Mouse (Mus musculus): ENCODE results near the gene Sohlh1. TPM values are rescaled to one million over a fixed set of nuclear protein-coding genes. Genes with fewer than 3 reads are reported as not detected.

Gene Sohlh1
- polyA plus RNA-seq, 1 experiment: 0.18 TPM

GRCm38 (mm10) chr2:25878516-25878915 lies 31.5 kb upstream of the Sohlh1 start:
- H3K4me1 ChIP-seq (replicated peaks; ENCODE audit: control insufficient read depth, insufficient read depth, low read length): no peaks in the 10 kb centered on the region
- WGBS: 92% methylated on average over 2 of the region's 2 CpGs
- TF ChIP-seq POLR2A (IDR thresholded peaks at IDR 0.05; ENCODE audit: control insufficient read depth, extremely low read depth, insufficient read depth, low read length, poor library complexity): no peak
- H3K36me3 ChIP-seq (ENCODE audit: control insufficient read depth, insufficient read depth, low read length): no peaks in the 10 kb centered on the region
- no peak for DNase-seq
- H3K27ac ChIP-seq (ENCODE audit: control insufficient read depth, insufficient read depth, low read length): no peak overlapping the region
- peaks cover 8% of the 10 kb centered on the region; the same call in 1 of the 2 replicates for H3K27me3 ChIP-seq (ENCODE audit: control insufficient read depth, insufficient read depth, low read length)
- no peak overlapping the region for H3K4me3 ChIP-seq (ENCODE audit: control insufficient read depth, insufficient read depth, low read length)

DNA sequence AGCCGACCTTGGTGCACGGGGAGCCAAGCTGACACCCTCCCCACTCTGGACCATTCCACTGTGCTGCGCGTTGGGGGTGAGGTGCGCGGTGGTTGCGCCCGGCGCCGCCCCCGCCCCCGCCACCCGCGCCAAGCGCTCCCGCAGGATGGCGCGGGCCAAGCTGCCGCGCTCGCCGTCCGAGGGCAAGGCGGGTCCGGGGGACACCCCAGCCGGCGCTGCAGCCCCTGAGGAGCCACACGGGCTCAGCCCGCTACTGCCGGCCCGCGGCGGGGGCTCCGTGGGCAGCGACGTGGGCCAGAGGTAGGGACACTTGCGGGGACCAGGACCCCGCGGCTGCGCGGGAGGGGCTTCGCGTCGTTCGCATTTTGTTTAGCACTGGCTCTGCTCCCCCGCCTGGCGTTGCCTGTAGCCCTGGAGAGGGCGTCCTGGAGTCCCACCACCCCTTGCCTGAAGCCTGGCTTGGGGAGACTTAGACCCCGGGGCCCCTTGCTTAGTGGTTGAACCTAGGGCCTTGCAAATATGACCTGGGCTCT lies 30.8 kb upstream of the Sohlh1 start:
- no peaks in the 10 kb centered on the region for H3K4me1 ChIP-seq (replicated peaks; ENCODE audit: control insufficient read depth, insufficient read depth, low read length)
- H3K27me3 ChIP-seq (ENCODE audit: control insufficient read depth, insufficient read depth, low read length): peaks cover 8% of the 10 kb centered on the region; the same call in 1 of the 2 replicates
- H3K36me3 ChIP-seq (ENCODE audit: control insufficient read depth, insufficient read depth, low read length): no peaks in the 10 kb centered on the region
- no peak overlapping the region for H3K4me3 ChIP-seq (ENCODE audit: control insufficient read depth, insufficient read depth, low read length)
- WGBS: 14% methylated on average over 49 of the region's 49 CpGs
- DNase-seq: no peak
- TF ChIP-seq CTCF (IDR thresholded peaks at IDR 0.05; ENCODE audit: borderline replicate concordance, control insufficient read depth, extremely low read depth, insufficient read depth, low read length, poor library complexity) (no peak), POLR2A (IDR thresholded peaks at IDR 0.05; ENCODE audit: control insufficient read depth, extremely low read depth, insufficient read depth, low read length, poor library complexity) (no peak)
- no peak overlapping the region for H3K27ac ChIP-seq (ENCODE audit: control insufficient read depth, insufficient read depth, low read length)

DNA sequence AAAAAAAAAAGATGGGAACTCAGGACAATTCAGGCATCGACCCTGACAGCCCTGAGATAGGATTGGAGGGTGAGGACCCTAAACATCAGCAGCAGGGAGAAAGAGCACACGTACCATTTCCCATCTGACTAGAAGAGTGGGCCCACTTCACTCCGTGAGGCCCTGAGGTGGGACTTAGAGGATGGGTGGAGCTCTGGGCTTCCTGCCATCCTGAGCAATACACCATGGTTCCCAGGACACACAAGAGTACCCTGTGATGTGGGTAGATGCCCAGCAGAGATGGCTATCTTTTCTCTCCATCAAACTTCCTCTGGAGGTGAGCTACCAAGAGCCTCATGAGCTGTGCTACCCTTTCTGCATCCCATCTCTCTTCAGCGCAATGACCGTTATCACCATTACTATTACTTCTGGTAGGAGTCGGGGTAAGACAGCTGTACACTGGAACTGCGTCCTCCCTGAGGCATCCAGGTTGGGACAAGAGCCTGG lies 30.2 kb upstream of the Sohlh1 start:
- WGBS: 42% methylated on average over 7 of the region's 7 CpGs
- TF ChIP-seq CTCF (IDR thresholded peaks at IDR 0.05; ENCODE audit: borderline replicate concordance, control insufficient read depth, extremely low read depth, insufficient read depth, low read length, poor library complexity) (no peak), POLR2A (IDR thresholded peaks at IDR 0.05; ENCODE audit: control insufficient read depth, extremely low read depth, insufficient read depth, low read length, poor library complexity) (no peak)
- no peaks in the 10 kb centered on the region for H3K4me1 ChIP-seq (replicated peaks; ENCODE audit: control insufficient read depth, insufficient read depth, low read length)
- no peak overlapping the region for H3K27ac ChIP-seq (ENCODE audit: control insufficient read depth, insufficient read depth, low read length)
- no peak overlapping the region for H3K4me3 ChIP-seq (ENCODE audit: control insufficient read depth, insufficient read depth, low read length)
- H3K27me3 ChIP-seq (ENCODE audit: control insufficient read depth, insufficient read depth, low read length): peaks cover 8% of the 10 kb centered on the region; the same call in 1 of the 2 replicates
- H3K36me3 ChIP-seq (ENCODE audit: control insufficient read depth, insufficient read depth, low read length): no peaks in the 10 kb centered on the region
- DNase-seq: no peak

- H3K36me3 ChIP-seq (ENCODE audit: control insufficient read depth, insufficient read depth, low read length): no peaks in the 10 kb centered on the region
- H3K27ac ChIP-seq (ENCODE audit: control insufficient read depth, insufficient read depth, low read length): no peak overlapping the region
- no peak overlapping the region for H3K4me3 ChIP-seq (ENCODE audit: control insufficient read depth, insufficient read depth, low read length)
- WGBS: 59% methylated on average over 5 of the region's 5 CpGs
- no peak for TF ChIP-seq POLR2A (IDR thresholded peaks at IDR 0.05; ENCODE audit: control insufficient read depth, extremely low read depth, insufficient read depth, low read length, poor library complexity)
- no peak for TF ChIP-seq CTCF (IDR thresholded peaks at IDR 0.05; ENCODE audit: borderline replicate concordance, control insufficient read depth, extremely low read depth, insufficient read depth, low read length, poor library complexity)
- no peaks in the 10 kb centered on the region for H3K4me1 ChIP-seq (replicated peaks; ENCODE audit: control insufficient read depth, insufficient read depth, low read length)
- no peak for DNase-seq
- no peaks in the 10 kb centered on the region; the same call in none of the 2 replicates for H3K27me3 ChIP-seq (ENCODE audit: control insufficient read depth, insufficient read depth, low read length)
These were observed 19.6 kb upstream of the Sohlh1 start for GRCm38 (mm10) chr2:25866656-25867055.

DNA sequence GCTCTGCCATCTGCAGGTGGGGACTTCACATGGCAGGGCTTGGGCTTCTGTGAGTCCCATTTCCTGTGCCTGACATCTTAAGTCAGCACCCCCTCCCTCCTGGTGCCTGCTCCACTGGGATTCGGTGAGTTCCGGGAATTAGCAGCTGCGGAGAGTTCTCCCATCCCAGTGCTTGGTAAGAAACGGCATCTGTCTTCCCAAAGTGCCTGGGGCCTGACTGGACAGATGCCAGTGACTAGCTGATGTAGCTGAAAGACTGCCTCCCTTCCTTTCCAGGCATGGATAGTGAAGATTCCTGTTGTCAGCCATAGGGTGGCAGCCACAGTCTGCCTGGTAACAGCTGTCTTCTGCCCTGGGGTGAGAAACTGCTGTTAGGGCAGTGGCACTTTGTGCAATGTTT lies 18.4 kb upstream of the Sohlh1 start:
- TF ChIP-seq CTCF (IDR thresholded peaks at IDR 0.05; ENCODE audit: borderline replicate concordance, control insufficient read depth, extremely low read depth, insufficient read depth, low read length, poor library complexity) (no peak), POLR2A (IDR thresholded peaks at IDR 0.05; ENCODE audit: control insufficient read depth, extremely low read depth, insufficient read depth, low read length, poor library complexity) (no peak)
- H3K4me1 ChIP-seq (replicated peaks; ENCODE audit: control insufficient read depth, insufficient read depth, low read length): no peaks in the 10 kb centered on the region
- DNase-seq: no peak
- no peaks in the 10 kb centered on the region for H3K36me3 ChIP-seq (ENCODE audit: control insufficient read depth, insufficient read depth, low read length)
- H3K27ac ChIP-seq (ENCODE audit: control insufficient read depth, insufficient read depth, low read length): no peak overlapping the region
- H3K4me3 ChIP-seq (ENCODE audit: control insufficient read depth, insufficient read depth, low read length): no peak overlapping the region
- H3K27me3 ChIP-seq (ENCODE audit: control insufficient read depth, insufficient read depth, low read length): no peaks in the 10 kb centered on the region; the same call in none of the 2 replicates
- WGBS: 30% methylated on average over 4 of the region's 4 CpGs

GRCm38 (mm10) chr2:25864230-25864629 lies 17.2 kb upstream of the Sohlh1 start:
- no peaks in the 10 kb centered on the region for H3K36me3 ChIP-seq (ENCODE audit: control insufficient read depth, insufficient read depth, low read length)
- TF ChIP-seq CTCF (IDR thresholded peaks at IDR 0.05; ENCODE audit: borderline replicate concordance, control insufficient read depth, extremely low read depth, insufficient read depth, low read length, poor library complexity) (no peak), POLR2A (IDR thresholded peaks at IDR 0.05; ENCODE audit: control insufficient read depth, extremely low read depth, insufficient read depth, low read length, poor library complexity) (no peak)
- 9% methylated on average over 18 of the region's 18 CpGs for WGBS
- no peak overlapping the region for H3K27ac ChIP-seq (ENCODE audit: control insufficient read depth, insufficient read depth, low read length)
- no peaks in the 10 kb centered on the region for H3K4me1 ChIP-seq (replicated peaks; ENCODE audit: control insufficient read depth, insufficient read depth, low read length)
- no peak overlapping the region for H3K4me3 ChIP-seq (ENCODE audit: control insufficient read depth, insufficient read depth, low read length)
- DNase-seq: no peak
- H3K27me3 ChIP-seq (ENCODE audit: control insufficient read depth, insufficient read depth, low read length): no peaks in the 10 kb centered on the region; the same call in none of the 2 replicates
